Mouse (Mus musculus) heart, postnatal 0 days (tissue): Measurements from ENCODE around the gene Sufu. TPM values are rescaled to one million over a fixed set of nuclear protein-coding genes. Genes with fewer than 3 reads are reported as not detected.

ENCODE experiments used
- ATAC-seq: fragments of 200-750 bp; cut with Nextera tagmentation; 2 replicates; pipeline ENCODE4 v1.8.0; 2017; ENCODE audit warnings: low read depth, moderate number of reproducible peaks, moderate library complexity; ENCODE audit not compliant: insufficient read depth
- DNase-seq: peaks from one replicate; pipeline ENCODE4 v3.0.0-alpha.2; 2016; ENCODE audit warnings: low spot score
- H3K27ac ChIP-seq: fragments of 300-500 bp; sonication (generic); 2 replicates; pipeline ENCODE4 v1.5.1; 2014; ENCODE audit warnings: low read depth, mild to moderate bottlenecking
- H3K27me3 ChIP-seq: fragments of 300-500 bp; sonication (generic); 2 replicates; pipeline ENCODE4 v1.6.1; 2014; ENCODE audit warnings: low read length, mixed read lengths; ENCODE audit not compliant: control insufficient read depth, insufficient read depth
- H3K36me3 ChIP-seq: fragments of 300-500 bp; sonication (generic); replicated peaks from 2 replicates; pipeline ENCODE4 v1.6.1; 2014; ENCODE audit warnings: low read length, mixed read lengths; ENCODE audit not compliant: control insufficient read depth, insufficient read depth
- H3K4me1 ChIP-seq: fragments of 300-500 bp; sonication (generic); 2 replicates; pipeline ENCODE4 v1.6.1; 2014; ENCODE audit warnings: antibody characterized with exemption; ENCODE audit not compliant: control insufficient read depth, insufficient read depth
- H3K4me2 ChIP-seq: fragments of 300-500 bp; sonication (generic); 2 replicates; pipeline ENCODE4 v1.6.1; 2014; ENCODE audit warnings: low read depth, mild to moderate bottlenecking, low read length, moderate library complexity
- H3K4me3 ChIP-seq: fragments of 300-500 bp; sonication (generic); 2 replicates; pipeline ENCODE4 v1.5.1; 2014; ENCODE audit warnings: low read depth, low read length
- H3K9ac ChIP-seq: fragments of 300-500 bp; sonication (generic); replicated peaks from 2 replicates; pipeline ENCODE4 v1.6.1; 2014; ENCODE audit warnings: low read depth, low read length, mixed read lengths
- H3K9me3 ChIP-seq: fragments of 300-500 bp; sonication (generic); replicated peaks from 2 replicates; pipeline ENCODE4 v1.6.1; 2016; ENCODE audit warnings: low read length; ENCODE audit not compliant: control insufficient read depth
- CTCF ChIP-seq: IDR thresholded peaks from 2 replicates; pipeline ENCODE4 v1.5.1; 2016; ENCODE audit warnings: antibody characterized with exemption, control low read depth, low read depth
- EP300 ChIP-seq: IDR thresholded peaks from 2 replicates; pipeline ENCODE4 v1.6.1; 2016; ENCODE audit warnings: antibody characterized with exemption, low read depth
- WGBS: fragments of 180-500 bp; shearing (Covaris S2); extraction: QIAGEN DNeasy Blood & Tissue Kit; methylation state at CpG from one replicate; pipeline ENCODE4 v1.1.7; 2014; 5-methylcytosine and 5-hydroxymethylcytosine counted together
- polyA plus RNA-seq: library from polyadenylated mRNA; unstranded; fragments of >200 nt; fragmentation: Nextera tagmentation; extraction: Ambion mirVana; gene quantifications from 2 replicates; pipeline ENCODE4 v1.2.1, GENCODE M21; 2015
- total RNA-seq: library from RNA; depleted of rRNA; stranded (reverse); fragments of >200 nt; gene quantifications from 2 replicates; pipeline ENCODE4 v1.2.3, GENCODE M21; 2014; ENCODE audit warnings: low replicate concordance

The Sufu gene
- total and polyA plus RNA-seq, 2 experiments from 2014 or later = 9.2 to 11.0 TPM

DNA sequence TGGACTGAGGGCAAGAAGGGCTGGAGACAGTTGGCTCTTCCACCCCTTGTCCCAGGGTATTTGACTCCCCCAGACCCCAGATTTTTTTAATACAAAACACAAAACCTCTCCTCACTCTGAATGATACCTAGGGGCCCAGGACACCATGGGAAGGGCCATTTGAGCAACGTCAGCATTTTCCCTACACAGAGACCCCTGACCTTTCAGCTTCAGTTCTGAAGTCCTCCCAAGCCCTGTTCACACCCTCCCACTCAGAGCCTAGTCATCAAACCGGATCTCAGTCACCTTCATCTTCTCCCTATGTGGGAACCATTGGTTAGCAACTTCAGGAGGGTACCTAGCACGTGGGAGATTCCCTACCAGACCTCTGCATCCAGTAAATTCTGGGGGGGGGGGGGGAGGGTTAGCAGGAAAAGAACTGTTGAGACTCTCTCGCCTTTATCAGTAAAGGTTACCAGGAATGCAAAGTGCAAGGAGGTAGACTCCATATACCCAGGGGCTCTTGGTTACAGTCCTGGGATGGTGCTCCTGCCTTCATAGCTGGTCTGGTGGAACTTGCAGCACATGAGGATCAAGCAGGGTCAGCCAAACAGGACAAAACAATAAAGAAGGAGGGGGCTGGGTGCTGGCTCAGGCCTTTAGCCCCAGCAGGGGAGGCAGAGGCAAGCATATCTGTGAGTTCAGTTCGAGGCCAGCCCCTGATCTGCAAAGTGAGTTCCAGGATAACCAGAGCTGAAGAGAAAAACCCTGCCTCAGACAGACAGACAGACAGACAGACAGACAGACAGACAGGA is 122.3 kb downstream of the Sufu start:
- no peak for ATAC-seq
- WGBS = 13% methylated on average over 5 of the region's 5 CpGs
- Histone ChIP-seq H3K27ac (no peak overlapping the region), H3K9me3 (no peaks in the 10 kb centered on the region), H3K4me3 (0 out of 2 replicates have a peak overlapping the region, but pooled peaks have one; percentile 29), H3K27me3 (no peaks in the 10 kb centered on the region), H3K9ac (peak overlapping the region; percentile 42; the same call in 1 of the 2 replicates), H3K4me2 (peak overlapping the region; percentile 61), H3K36me3 (peaks cover 28% of the 10 kb centered on the region), H3K4me1 (peaks cover 31% of the 10 kb centered on the region)
- TF ChIP-seq EP300 = no peak
- TF ChIP-seq CTCF = no peak
- DNase-seq = no peak

DNA sequence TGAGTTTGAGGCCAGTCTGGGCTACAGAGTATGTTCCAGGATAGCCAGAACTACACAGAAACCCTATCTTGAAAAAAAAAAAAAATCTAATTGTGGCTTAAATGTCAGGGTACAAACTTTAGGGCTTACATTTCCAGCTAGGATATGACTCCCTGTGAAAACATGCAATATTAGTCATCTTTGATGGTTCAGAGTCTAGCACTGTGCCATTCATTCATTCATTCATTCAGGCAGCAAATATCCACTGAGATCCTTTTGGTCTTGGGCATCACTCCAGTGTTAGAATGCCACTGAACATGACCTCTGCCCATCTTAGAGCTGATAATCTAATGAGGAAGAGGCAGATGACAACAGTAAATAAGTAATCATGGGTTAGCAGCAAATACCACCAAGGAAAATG is 125.0 kb downstream of the Sufu start:
- no peak for ATAC-seq
- Histone ChIP-seq H3K9ac (no peak overlapping the region), H3K4me3 (no peak overlapping the region), H3K36me3 (peaks cover 1% of the 10 kb centered on the region), H3K27ac (no peak overlapping the region), H3K4me1 (peaks cover 55% of the 10 kb centered on the region), H3K4me2 (no peak overlapping the region), H3K9me3 (no peaks in the 10 kb centered on the region), H3K27me3 (no peaks in the 10 kb centered on the region)
- DNase-seq = no peak
- TF ChIP-seq EP300 (no peak), CTCF (no peak)

- Histone ChIP-seq H3K4me1 (peaks cover 57% of the 10 kb centered on the region), H3K4me3 (no peak overlapping the region), H3K4me2 (peak overlapping the region; percentile 2; the same call in 1 of the 2 replicates), H3K9ac (no peak overlapping the region), H3K36me3 (no peaks in the 10 kb centered on the region), H3K27ac (peak overlapping the region; percentile 43; the same call in 1 of the 2 replicates), H3K27me3 (no peaks in the 10 kb centered on the region), H3K9me3 (no peaks in the 10 kb centered on the region)
- TF ChIP-seq EP300 = no peak
- TF ChIP-seq CTCF = no peak
- WGBS = 17% methylated on average over 15 of the region's 15 CpGs
- ATAC-seq (no peak), DNase-seq (no peak)
Observed at GRCm38 (mm10) chr19:46522433-46523044, 125.8 kb downstream of the Sufu start.

GRCm38 (mm10) chr19:46523131-46523479 is 126.4 kb downstream of the Sufu start:
- Histone ChIP-seq H3K4me2 (peak overlapping the region; percentile 50; the same call in 1 of the 2 replicates), H3K4me1 (peaks cover 58% of the 10 kb centered on the region), H3K4me3 (no peak overlapping the region), H3K27ac (peak overlapping the region; percentile 36; the same call in 1 of the 2 replicates), H3K9me3 (no peaks in the 10 kb centered on the region), H3K27me3 (no peaks in the 10 kb centered on the region), H3K9ac (no peak overlapping the region), H3K36me3 (no peaks in the 10 kb centered on the region)
- ATAC-seq (no peak), DNase-seq (no peak)
- no peak for TF ChIP-seq CTCF
- no peak for TF ChIP-seq EP300

DNA sequence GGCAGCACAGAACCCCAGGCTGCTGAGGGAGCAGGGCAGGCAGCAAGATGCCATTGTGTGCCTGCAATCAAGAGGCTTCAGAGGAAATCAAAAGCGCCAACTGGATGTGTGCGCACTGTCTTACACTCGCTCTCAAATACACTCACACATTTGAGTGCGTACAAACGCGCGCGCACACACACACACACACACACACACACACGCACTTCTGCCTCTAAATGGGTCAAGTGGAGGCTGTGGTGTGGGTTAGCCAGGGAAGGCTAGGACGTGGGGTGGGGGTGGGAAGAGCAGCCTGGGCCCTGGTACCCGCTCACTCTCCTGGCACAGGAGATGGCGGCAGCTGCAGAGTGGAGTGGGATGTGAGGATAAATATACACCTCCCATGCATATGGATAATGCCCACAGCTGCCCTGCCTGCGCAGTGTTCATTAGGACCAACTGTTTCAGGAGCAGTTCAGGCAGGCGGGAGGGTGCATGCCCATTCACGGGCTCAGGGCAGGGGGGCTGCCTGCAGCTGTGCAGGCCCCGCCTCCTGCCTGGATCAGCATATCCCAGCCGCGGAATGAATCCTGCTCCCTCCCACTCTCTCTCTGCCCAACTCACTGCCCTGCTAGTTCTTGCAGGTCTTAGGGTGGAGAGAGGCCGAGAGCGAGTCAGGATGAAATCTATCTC is 126.9 kb downstream of the Sufu start:
- H3K27me3 ChIP-seq = no peaks in the 10 kb centered on the region
- TF ChIP-seq EP300 = no peak
- TF ChIP-seq CTCF = no peak

More for the DNA sequence above, 126.9 kb downstream of the Sufu start:
- ATAC-seq = peak; percentile 66
- Histone ChIP-seq H3K36me3 (no peaks in the 10 kb centered on the region), H3K9ac (peak overlapping the region; percentile 17; the same call in 1 of the 2 replicates), H3K4me2 (peak overlapping the region; percentile 50), H3K27ac (peak overlapping the region; percentile 79), H3K4me3 (peak overlapping the region; percentile 12), H3K4me1 (peaks cover 54% of the 10 kb centered on the region), H3K9me3 (no peaks in the 10 kb centered on the region)
- 12% methylated on average over 20 of the region's 20 CpGs for WGBS
- DNase-seq = no peak
